Mouse (Mus musculus): ENCODE results near the gene Setd2. TPM values are rescaled to one million over a fixed set of nuclear protein-coding genes. Genes with fewer than 3 reads are reported as not detected.

Gene Setd2
- polyA plus RNA-seq, 1 experiment from 2014 or later: 36.3 TPM

DNA sequence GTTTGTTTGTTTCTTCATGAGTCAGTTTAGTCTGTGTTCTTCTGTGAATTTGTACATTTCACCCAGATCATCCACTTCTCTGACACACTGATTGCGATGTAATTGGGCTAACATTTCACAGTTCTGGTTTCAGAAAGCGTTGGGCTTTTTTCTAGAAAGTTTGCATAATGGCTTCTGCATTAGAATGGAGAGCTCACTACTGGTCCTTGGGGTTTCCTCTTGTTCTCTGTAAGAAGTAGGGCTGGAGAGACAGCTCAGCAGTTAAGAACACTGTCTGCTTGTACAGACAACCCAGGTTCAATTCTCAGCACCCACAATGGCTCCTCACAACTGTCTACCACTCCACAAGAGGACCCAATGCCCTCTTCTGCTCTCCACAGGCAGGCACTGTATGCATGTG lies 127.8 kb downstream of the Setd2 start:
- H3K27me3 ChIP-seq: no peaks in the 10 kb centered on the region
- H3K9ac ChIP-seq: no peak overlapping the region
- ATAC-seq (ENCODE audit: low read depth): no peak
- 82% methylated on average over 2 of the region's 2 CpGs for WGBS
- no peak overlapping the region for H3K27ac ChIP-seq (replicated peaks)
- no peak overlapping the region for H3K4me2 ChIP-seq
- H3K4me1 ChIP-seq (replicated peaks): peaks cover 38% of the 10 kb centered on the region
- no peak overlapping the region for H3K4me3 ChIP-seq
- H3K36me3 ChIP-seq: no peaks in the 10 kb centered on the region
- no peaks in the 10 kb centered on the region for H3K9me3 ChIP-seq

DNA sequence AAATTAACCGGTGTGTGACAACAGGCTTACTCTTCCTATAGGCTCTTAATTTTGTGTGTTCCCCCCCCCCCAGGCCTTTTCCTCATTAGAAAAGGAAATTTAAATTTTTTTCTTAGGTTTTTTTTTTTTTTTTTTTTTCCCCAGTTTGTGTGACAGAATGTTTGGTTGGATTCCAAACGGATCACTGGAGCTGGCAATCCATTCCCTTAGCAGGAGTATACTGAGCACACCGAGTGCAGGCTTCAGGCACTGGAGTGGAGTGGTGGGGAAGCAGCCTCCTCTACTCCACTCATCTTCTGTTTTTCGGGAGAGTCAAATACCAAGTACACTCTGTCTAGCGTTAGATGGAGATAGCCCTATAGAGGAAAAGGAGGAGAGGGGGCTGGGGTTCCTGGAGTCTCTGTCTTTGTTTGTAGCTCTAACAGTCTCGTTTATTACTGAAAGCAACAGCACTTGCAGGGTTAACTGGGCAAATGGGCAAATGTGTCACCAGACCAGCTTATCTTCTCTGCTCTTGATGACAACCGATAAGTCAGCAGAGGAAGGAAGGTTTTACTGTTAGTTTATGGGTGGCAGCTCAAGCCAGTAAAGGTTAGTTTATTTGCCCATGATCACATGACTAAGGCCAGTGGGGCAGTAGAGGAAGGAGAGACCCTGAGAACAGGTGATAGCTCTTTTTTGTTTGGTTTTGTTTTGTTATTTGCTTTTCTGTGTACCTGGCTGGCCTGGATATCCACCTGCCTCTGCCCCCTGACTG lies 128.6 kb downstream of the Setd2 start:
- Histone ChIP-seq H3K36me3 (no peaks in the 10 kb centered on the region), H3K27ac (replicated peaks) (no peak overlapping the region), H3K4me1 (replicated peaks) (peaks cover 38% of the 10 kb centered on the region), H3K4me3 (no peak overlapping the region), H3K9ac (no peak overlapping the region), H3K9me3 (no peaks in the 10 kb centered on the region), H3K27me3 (no peaks in the 10 kb centered on the region), H3K4me2 (no peak overlapping the region)
- no peak for ATAC-seq (ENCODE audit: low read depth)
- WGBS: 82% methylated on average over 7 of the region's 7 CpGs

DNA sequence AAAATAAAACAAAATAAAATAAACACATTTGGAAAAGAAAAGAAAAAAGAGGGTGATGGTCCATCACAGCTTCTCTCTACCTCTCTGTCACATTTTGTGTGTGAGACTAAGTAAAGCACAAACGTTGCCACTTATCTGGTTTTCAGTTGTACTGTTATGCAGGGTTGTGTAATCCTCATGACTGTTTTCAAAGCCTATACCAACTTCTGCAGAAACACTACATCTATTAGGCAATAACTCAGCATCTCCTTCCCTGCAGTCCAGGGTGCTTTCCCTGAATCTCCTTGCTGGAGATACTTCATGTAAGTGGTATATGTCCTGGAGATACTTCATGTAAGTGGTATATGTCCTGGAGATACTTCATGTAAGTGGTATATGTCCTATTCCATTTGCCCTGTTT lies 130.4 kb downstream of the Setd2 start:
- no peaks in the 10 kb centered on the region for H3K27me3 ChIP-seq
- no peaks in the 10 kb centered on the region for H3K36me3 ChIP-seq
- no peak overlapping the region for H3K4me3 ChIP-seq
- H3K4me2 ChIP-seq: no peak overlapping the region
- no peaks in the 10 kb centered on the region for H3K9me3 ChIP-seq
- H3K27ac ChIP-seq (replicated peaks): no peak overlapping the region
- no peak for ATAC-seq (ENCODE audit: low read depth)
- H3K4me1 ChIP-seq (replicated peaks): peaks cover 45% of the 10 kb centered on the region
- WGBS: 94% methylated on average over 1 of the region's 1 CpGs
- H3K9ac ChIP-seq: no peak overlapping the region

DNA sequence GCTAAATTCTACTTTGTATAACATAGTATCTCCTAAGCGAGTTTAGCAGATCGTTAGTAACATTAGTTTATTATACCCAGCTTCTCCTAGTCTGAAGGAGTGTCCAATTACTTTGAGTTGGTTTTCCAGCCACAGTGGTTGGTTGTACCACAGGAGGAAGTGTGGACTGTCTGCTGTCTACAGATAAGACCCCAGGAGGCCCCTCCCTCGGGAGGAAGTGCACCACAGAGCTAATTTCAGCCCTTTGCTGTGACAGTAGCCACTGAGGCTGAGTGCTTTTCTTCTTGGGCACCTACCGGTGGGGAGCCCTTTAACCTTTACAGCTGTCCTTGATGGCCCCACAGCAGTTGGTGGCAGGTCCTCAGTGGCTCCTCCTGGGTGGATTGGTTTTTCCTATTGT lies 133.5 kb downstream of the Setd2 start:
- H3K27me3 ChIP-seq: no peaks in the 10 kb centered on the region
- no peak overlapping the region for H3K4me3 ChIP-seq
- H3K9me3 ChIP-seq: no peaks in the 10 kb centered on the region
- no peak overlapping the region for H3K9ac ChIP-seq
- WGBS: 12% methylated on average over 4 of the region's 4 CpGs
- peaks cover 40% of the 10 kb centered on the region for H3K4me1 ChIP-seq (replicated peaks)
- no peaks in the 10 kb centered on the region for H3K36me3 ChIP-seq
- no peak overlapping the region for H3K4me2 ChIP-seq
- ATAC-seq (ENCODE audit: low read depth): no peak
- H3K27ac ChIP-seq (replicated peaks): peak overlapping the region; percentile 28; the same call in 1 of the 2 replicates

DNA sequence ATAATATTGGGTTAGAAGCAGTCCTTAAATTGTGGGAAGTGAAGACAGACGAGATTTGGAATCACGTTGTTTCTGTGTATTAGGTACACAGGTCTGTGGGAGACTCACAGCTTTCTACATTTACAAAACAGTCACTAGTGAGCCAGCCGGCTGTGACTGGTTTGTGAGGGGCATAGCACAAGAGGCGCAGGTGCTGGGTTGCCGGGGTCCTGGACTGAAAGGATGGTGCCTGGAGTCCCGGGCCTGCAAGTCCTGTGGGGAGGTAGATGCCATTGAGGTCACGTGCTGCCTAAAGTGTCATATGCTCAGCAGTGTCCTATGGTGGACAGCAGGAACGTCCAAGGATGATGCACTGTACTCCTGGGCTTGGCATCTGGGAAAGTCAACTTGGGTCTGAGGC lies 134.0 kb downstream of the Setd2 start:
- Histone ChIP-seq H3K27ac (replicated peaks) (peak overlapping the region; percentile 28; the same call in 1 of the 2 replicates), H3K36me3 (no peaks in the 10 kb centered on the region), H3K4me3 (no peak overlapping the region), H3K9ac (no peak overlapping the region), H3K4me1 (replicated peaks) (peaks cover 40% of the 10 kb centered on the region), H3K4me2 (no peak overlapping the region), H3K27me3 (no peaks in the 10 kb centered on the region), H3K9me3 (no peaks in the 10 kb centered on the region)
- WGBS: 20% methylated on average over 8 of the region's 8 CpGs
- ATAC-seq (ENCODE audit: low read depth): no peak

DNA sequence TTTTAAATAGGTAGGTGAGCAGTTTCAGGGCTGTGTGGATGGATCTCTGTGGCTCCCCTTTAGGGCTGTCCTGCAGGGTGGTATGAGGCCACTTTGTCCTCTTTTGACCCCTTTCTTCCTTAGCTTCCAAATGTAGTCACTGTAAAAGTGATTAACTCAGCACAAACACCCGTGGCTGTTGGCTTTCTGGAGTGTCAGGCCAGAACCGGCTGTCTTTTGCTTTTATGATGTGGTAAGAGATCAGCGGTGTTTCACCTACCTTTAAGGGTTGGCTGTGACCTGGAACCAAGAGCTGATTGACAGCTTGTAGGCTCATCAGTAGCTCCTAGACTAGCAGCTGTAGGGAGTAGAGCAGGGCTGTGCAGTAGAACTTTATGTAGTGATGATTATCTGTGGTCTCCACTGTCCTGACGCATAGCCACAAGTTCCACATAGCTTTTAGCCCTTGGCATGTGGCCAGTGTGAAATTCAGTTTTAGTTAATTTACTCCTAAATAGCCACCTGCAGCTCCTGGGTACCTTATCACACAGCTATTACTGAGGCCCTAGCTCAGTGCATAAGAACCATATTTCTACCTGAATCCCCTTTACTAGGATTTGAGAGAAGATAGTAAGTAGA lies 134.9 kb downstream of the Setd2 start:
- H3K36me3 ChIP-seq: no peaks in the 10 kb centered on the region
- H3K27me3 ChIP-seq: no peaks in the 10 kb centered on the region
- H3K9me3 ChIP-seq: no peaks in the 10 kb centered on the region
- no peak overlapping the region for H3K9ac ChIP-seq
- H3K4me3 ChIP-seq: no peak overlapping the region
- ATAC-seq (ENCODE audit: low read depth): no peak
- H3K4me1 ChIP-seq (replicated peaks): peaks cover 41% of the 10 kb centered on the region
- no peak overlapping the region for H3K4me2 ChIP-seq
- 59% methylated on average over 4 of the region's 4 CpGs for WGBS
- no peak overlapping the region for H3K27ac ChIP-seq (replicated peaks)

Small RNA genes within 50 kb of the gene (microRNA-seq; reads per million reads assigned to microRNA genes)
- not detected for gene Mir8107

Other genes starting within 250 kb of the Setd2 start
- 35.8 and 39.2 TPM in 2 replicates for gene Elp6, start 227.4 kb upstream of the Setd2 start, polyA plus RNA-seq (2015; fragmentation: Nextera tagmentation; extraction: Ambion mirVana)
- 45.5 and 47.5 TPM in 2 replicates for gene Scap, start 199.3 kb upstream of the Setd2 start, polyA plus RNA-seq (2015; fragmentation: Nextera tagmentation; extraction: Ambion mirVana)
- gene Ptpn23, start 124.4 kb upstream of the Setd2 start, polyA plus RNA-seq (2015; fragmentation: Nextera tagmentation; extraction: Ambion mirVana): 21.5 and 27.8 TPM in 2 replicates
- gene Ngp, start 112.8 kb upstream of the Setd2 start, polyA plus RNA-seq (2015; fragmentation: Nextera tagmentation; extraction: Ambion mirVana): 2.8 and 3.1 TPM in 2 replicates
- 16.6 and 18.6 TPM in 2 replicates for gene Klhl18, start 55.9 kb upstream of the Setd2 start, polyA plus RNA-seq (2015; fragmentation: Nextera tagmentation; extraction: Ambion mirVana)
- gene Kif9, start 55.6 kb upstream of the Setd2 start, polyA plus RNA-seq (2015; fragmentation: Nextera tagmentation; extraction: Ambion mirVana): 2.3 and 2.5 TPM in 2 replicates
- gene Nradd, start 91.9 kb downstream of the Setd2 start, polyA plus RNA-seq (2015; fragmentation: Nextera tagmentation; extraction: Ambion mirVana): 38.0 and 39.3 TPM in 2 replicates
- 1.8 and 2.2 TPM in 2 replicates for gene Nbeal2, start 121.6 kb downstream of the Setd2 start, polyA plus RNA-seq (2015; fragmentation: Nextera tagmentation; extraction: Ambion mirVana)
- 105 and 118 TPM in 2 replicates for gene Ccdc12, start 123.9 kb downstream of the Setd2 start, polyA plus RNA-seq (2015; fragmentation: Nextera tagmentation; extraction: Ambion mirVana)
- 1.2 and 3.8 TPM in 2 replicates for gene Myl3, start 209.3 kb downstream of the Setd2 start, polyA plus RNA-seq (2015; fragmentation: Nextera tagmentation; extraction: Ambion mirVana)
- 17.6 and 20.2 TPM in 2 replicates for gene Pth1r, start 214.5 kb downstream of the Setd2 start, polyA plus RNA-seq (2015; fragmentation: Nextera tagmentation; extraction: Ambion mirVana)